Mouse (Mus musculus) Patski (cell line): ENCODE measurements around the gene Papln. TPM values are rescaled to one million over a fixed set of nuclear protein-coding genes. Genes with fewer than 3 reads are reported as not detected.

ENCODE experiments used
- ATAC-seq: fragments of 100-300 bp; one replicate; pipeline ENCODE4 v1.8.0; 2021
- CTCF ChIA-PET: fragments of 350-600 bp; sonication (Branson Sonifier 250); formaldehyde crosslinking; loops from one replicate; lab custom pipeline; 2022; ENCODE audit warnings: inconsistent platforms; lab: Charles Lee
- POLR2A ChIA-PET: fragments of 350-600 bp; sonication (Branson Sonifier 250); formaldehyde crosslinking; loops from one replicate; lab custom pipeline; 2022; ENCODE audit warnings: antibody characterized with exemption, inconsistent platforms; lab: Charles Lee
- DNase-seq: peaks from one replicate; pipeline ENCODE4 v3.0.0-alpha.2; 2011; ENCODE audit warnings: low read depth, low spot score
- H3K27me3 ChIP-seq: fragments of 371-371 bp; one replicate; pipeline ENCODE4 v1.5.1; 2021
- CTCF ChIP-seq: fragments of 100-300 bp; IDR thresholded peaks from one replicate; pipeline ENCODE4 v1.5.1; 2021
- in situ Hi-C: fragments of 300-500 bp; cut with MboI; formaldehyde crosslinking; loops from 3 replicates; pipeline ENCODE4 v1.11.1; 2018; ENCODE audit warnings: low pct_unique_long_range_greater_than_20kb, mixed read lengths
- polyA plus RNA-seq: library from polyadenylated mRNA; unstranded; gene quantifications from one replicate; pipeline ENCODE4 v1.2.3, GENCODE M21; 2021

The Papln gene
- polyA plus RNA-seq, 1 experiment from 2014 or later: 2.7 TPM

GRCm38 (mm10) chr12:83785305-83785704 lies 21.9 kb downstream of the Papln start:
- ChIA-PET POLR2A (interaction anchor here (0.6 kb wide), 1 partner anchor 11 kb away, joined by 4 read pairs; no protein-coding TSS in a partner anchor), CTCF (no interaction called here)
- no peak for ATAC-seq
- no peaks in the 10 kb centered on the region for H3K27me3 ChIP-seq
- no peak for DNase-seq
- in situ Hi-C loops: no loop called here
- no peak for TF ChIP-seq CTCF

GRCm38 (mm10) chr12:83789051-83789780 lies 25.8 kb downstream of the Papln start:
- CTCF ChIA-PET: no interaction called here
- DNase-seq (no peak), ATAC-seq (no peak)
- H3K27me3 ChIP-seq: no peaks in the 10 kb centered on the region
- in situ Hi-C loops: no loop called here
- POLR2A ChIA-PET: no interaction called here
- TF ChIP-seq CTCF: no peak

- TF ChIP-seq CTCF: no peak
- in situ Hi-C loops: no loop called here
- no peak for DNase-seq
- H3K27me3 ChIP-seq: no peaks in the 10 kb centered on the region
- ChIA-PET POLR2A (no interaction called here), CTCF (no interaction called here)
- no peak for ATAC-seq
Measured at GRCm38 (mm10) chr12:83789781-83790140, 26.3 kb downstream of the Papln start.

GRCm38 (mm10) chr12:83790749-83791148 lies 27.3 kb downstream of the Papln start:
- ChIA-PET POLR2A (no interaction called here), CTCF (no interaction called here)
- DNase-seq (no peak), ATAC-seq (no peak)
- no peaks in the 10 kb centered on the region for H3K27me3 ChIP-seq
- in situ Hi-C loops: no loop called here
- no peak for TF ChIP-seq CTCF

GRCm38 (mm10) chr12:83791737-83792136 lies 28.3 kb downstream of the Papln start:
- CTCF ChIA-PET: interaction anchor here (1.9 kb wide), 1 partner anchor 28 kb away, joined by 4 read pairs; the partner anchor contains the start of gene Papln
- POLR2A ChIA-PET: no interaction called here
- no peak for ATAC-seq
- in situ Hi-C loops: no loop called here
- TF ChIP-seq CTCF: no peak
- H3K27me3 ChIP-seq: no peaks in the 10 kb centered on the region
- no peak for DNase-seq

- H3K27me3 ChIP-seq: no peaks in the 10 kb centered on the region
- in situ Hi-C loops: no loop called here
- no peak for TF ChIP-seq CTCF
- POLR2A ChIA-PET: no interaction called here
- DNase-seq (peak; percentile 66), ATAC-seq (peak; percentile 74)
- CTCF ChIA-PET: interaction anchor here (1.4 to 1.9 kb wide), 2 partner anchors 29 to 79 kb away, joined by 4 to 5 read pairs; partner anchors contain the start of gene Papln
Measured at GRCm38 (mm10) chr12:83792706-83793410, 29.4 kb downstream of the Papln start.

- ChIA-PET CTCF (interaction anchor here (1.7 kb wide), 1 partner anchor 24 kb away, joined by 4 read pairs; no protein-coding TSS in a partner anchor), POLR2A (no interaction called here)
- DNase-seq (no peak), ATAC-seq (no peak)
- H3K27me3 ChIP-seq: no peaks in the 10 kb centered on the region
- in situ Hi-C loops: no loop called here
- no peak for TF ChIP-seq CTCF
Measured at GRCm38 (mm10) chr12:83795051-83795450, 31.6 kb downstream of the Papln start.

- in situ Hi-C loops: no loop called here
- TF ChIP-seq CTCF: no peak
- ATAC-seq: no peak
- ChIA-PET CTCF (no interaction called here), POLR2A (no interaction called here)
- DNase-seq: no peak
- H3K27me3 ChIP-seq: no peaks in the 10 kb centered on the region
Measured at GRCm38 (mm10) chr12:83795586-83795985, 32.2 kb downstream of the Papln start.

- DNase-seq (no peak), ATAC-seq (no peak)
- CTCF ChIA-PET: no interaction called here
- no peaks in the 10 kb centered on the region for H3K27me3 ChIP-seq
- in situ Hi-C loops: no loop called here
- POLR2A ChIA-PET: interaction anchor here (0.6 kb wide), 1 partner anchor 221 kb away, joined by 3 read pairs; no protein-coding TSS in a partner anchor
- TF ChIP-seq CTCF: no peak
Measured at GRCm38 (mm10) chr12:83798313-83798712, 34.9 kb downstream of the Papln start.

GRCm38 (mm10) chr12:83800943-83801342 lies 37.5 kb downstream of the Papln start:
- CTCF ChIA-PET: interaction anchor here (0.6 to 1.6 kb wide), 2 partner anchors 18 to 87 kb away, joined by 3 to 4 read pairs; no protein-coding TSS in a partner anchor
- no peak for DNase-seq
- in situ Hi-C loops: no loop called here
- no peaks in the 10 kb centered on the region for H3K27me3 ChIP-seq
- POLR2A ChIA-PET: no interaction called here
- no peak for ATAC-seq
- TF ChIP-seq CTCF: no peak

- H3K27me3 ChIP-seq: no peaks in the 10 kb centered on the region
- TF ChIP-seq CTCF: no peak
- no peak for DNase-seq
- CTCF ChIA-PET: no interaction called here
- in situ Hi-C loops: no loop called here
- no peak for ATAC-seq
- POLR2A ChIA-PET: no interaction called here
Measured at GRCm38 (mm10) chr12:83803641-83804040, 40.2 kb downstream of the Papln start.
